Mouse (Mus musculus) induced T-regulatory cell, adult 2 months (primary cell): ENCODE measurements around the gene Gm14632.
"Not testable (repeated sequence)": the region's sequence is repeated elsewhere in the genome, so short reads cannot be mapped to it uniquely, and the experiment has no call there.

Experiments
- DNase-seq: peaks from one replicate; pipeline ENCODE4 v3.0.0-alpha.2; 2012; ENCODE audit warnings: low read depth

The Gm14632 gene

GRCm38 (mm10) chrX:30329472-30329871, at the start of gene Gm14632:
Gene Gm14632, plus strand, starts transcription at chrX:30329772.
- not testable (repeated sequence) for DNase-seq
